Mouse (Mus musculus): ENCODE measurements around the gene Zfp383. TPM values are rescaled to one million over a fixed set of nuclear protein-coding genes. Genes with fewer than 3 reads are reported as not detected.
"Not testable (repeated sequence)": the region's sequence is repeated elsewhere in the genome, so short reads cannot be mapped to it uniquely, and the experiment has no call there.

Gene Zfp383
- polyA plus RNA-seq (2016; fragmentation: Nextera tagmentation; extraction: Ambion mirVana), result 2.1 and 3.7 TPM in 2 replicates

- Histone ChIP-seq H3K4me1 (peaks cover 12% of the 10 kb centered on the region; the same call in 1 of the 2 replicates), H3K36me3 (peaks cover 29% of the 10 kb centered on the region), H3K9me3 (no peaks in the 10 kb centered on the region), H3K4me3 (peak within 1 kb of the TSS; percentile 78), H3K27ac (peak within 1 kb of the TSS; percentile 96), H3K27me3 (ENCODE audit: insufficient read depth, poor library complexity, severe bottlenecking) (no peaks in the 10 kb centered on the region)
- WGBS, result 2% methylated on average over 33 of the region's 33 CpGs
- peak; percentile 95 for DNase-seq (ENCODE audit: low spot score)
Measured at GRCm38 (mm10) chr7:29908130-29908950, at the start of gene Zfp383. TSS of gene Zfp383 (plus strand) at chr7:29908223.

DNA sequence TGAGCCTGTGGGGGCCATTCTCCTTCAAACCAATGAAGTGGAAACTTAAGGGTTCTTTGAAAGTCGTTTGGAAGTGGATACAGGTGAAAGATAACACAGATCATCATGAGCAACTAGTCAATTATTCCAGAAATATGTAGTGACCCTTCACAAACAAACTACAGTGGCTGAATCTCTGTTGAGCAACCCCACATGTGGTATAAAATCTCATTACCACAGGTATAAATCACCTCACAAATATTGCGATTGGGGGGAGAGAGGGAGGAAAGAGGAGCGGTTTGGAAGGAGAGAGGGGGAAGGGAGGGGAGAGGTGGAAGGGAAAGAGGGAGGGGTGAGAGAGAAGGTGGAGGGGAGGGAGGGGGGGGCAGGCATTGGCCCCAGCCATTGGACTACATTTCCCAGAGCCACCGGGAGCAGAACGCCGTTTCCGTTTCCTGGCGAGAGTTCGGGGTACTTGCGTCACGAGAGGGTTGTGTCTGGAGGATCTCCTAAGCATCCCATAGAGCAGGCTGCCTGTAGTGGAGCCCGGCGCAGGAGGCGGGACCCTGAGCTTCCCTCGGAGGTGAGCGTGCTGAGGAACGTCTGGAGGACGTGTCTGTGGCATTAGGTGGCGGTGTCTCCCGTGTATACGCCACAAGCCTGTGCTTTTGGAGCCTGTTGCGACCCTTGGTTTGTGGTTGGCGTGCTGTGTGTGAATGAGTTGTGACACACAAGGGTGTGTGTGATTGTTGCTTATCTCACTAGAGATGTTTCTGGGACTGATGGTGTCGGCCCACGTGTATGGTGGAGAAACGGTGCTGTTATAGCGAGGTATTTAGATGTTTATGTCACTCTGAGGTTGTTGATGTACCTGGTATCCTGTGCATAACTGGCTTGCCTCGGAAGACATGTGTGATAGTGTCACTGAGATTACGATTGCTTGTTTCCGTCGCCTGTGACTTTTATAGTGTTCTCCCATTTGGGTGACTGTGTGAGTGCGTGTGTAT, 48.2 kb upstream of the Zfp383 start, which contains the start of gene Zfp420:
Gene Zfp420 (plus strand): TSS at position 448 of the 986 bp plus-strand sequence.
- Histone ChIP-seq H3K36me3 (peaks cover 5% of the 10 kb centered on the region), H3K4me3 (peak within 1 kb of the TSS; percentile 69), H3K27ac (peak within 1 kb of the TSS; percentile 80; the same call in 1 of the 2 replicates), H3K4me1 (no peaks in the 10 kb centered on the region), H3K27me3 (ENCODE audit: insufficient read depth, poor library complexity, severe bottlenecking) (no peaks in the 10 kb centered on the region), H3K9me3 (no peaks in the 10 kb centered on the region; the same call in 1 of the 2 replicates)
- WGBS, result 6% methylated on average over 32 of the region's 32 CpGs
- DNase-seq (ENCODE audit: low spot score), result peak; percentile 97

- no peaks in the 10 kb centered on the region for H3K27me3 ChIP-seq (ENCODE audit: insufficient read depth, poor library complexity, severe bottlenecking)
- no peaks in the 10 kb centered on the region for H3K4me1 ChIP-seq
- no peak for DNase-seq (ENCODE audit: low spot score)
- 85% methylated on average over 7 of the region's 7 CpGs for WGBS
- peaks cover 5% of the 10 kb centered on the region for H3K36me3 ChIP-seq
- no peaks in the 10 kb centered on the region; the same call in 1 of the 2 replicates for H3K9me3 ChIP-seq
- no peak overlapping the region for H3K4me3 ChIP-seq
- H3K27ac ChIP-seq, result no peak overlapping the region
Measured at GRCm38 (mm10) chr7:29861660-29862059, 46.4 kb upstream of the Zfp383 start.

GRCm38 (mm10) chr7:29874256-29874655, 33.8 kb upstream of the Zfp383 start:
- 88% methylated on average over 10 of the region's 10 CpGs for WGBS
- Histone ChIP-seq H3K9me3 (peaks cover 24% of the 10 kb centered on the region), H3K27me3 (ENCODE audit: insufficient read depth, poor library complexity, severe bottlenecking) (no peaks in the 10 kb centered on the region), H3K36me3 (peaks cover 48% of the 10 kb centered on the region), H3K4me1 (no peaks in the 10 kb centered on the region), H3K4me3 (no peak overlapping the region), H3K27ac (no peak overlapping the region)
- peak; percentile 58 for DNase-seq (ENCODE audit: low spot score)

GRCm38 (mm10) chr7:29877561-29877960, 30.5 kb upstream of the Zfp383 start:
- peak; percentile 28 for DNase-seq (ENCODE audit: low spot score)
- H3K4me3 ChIP-seq; H3K27me3 ChIP-seq (ENCODE audit: insufficient read depth, poor library complexity, severe bottlenecking); H3K27ac ChIP-seq; H3K4me1 ChIP-seq: not testable (repeated sequence)
- WGBS, result 86% methylated on average over 9 of the region's 9 CpGs
- Histone ChIP-seq H3K9me3 (peaks cover 21% of the 10 kb centered on the region), H3K36me3 (peaks cover 45% of the 10 kb centered on the region)

DNA sequence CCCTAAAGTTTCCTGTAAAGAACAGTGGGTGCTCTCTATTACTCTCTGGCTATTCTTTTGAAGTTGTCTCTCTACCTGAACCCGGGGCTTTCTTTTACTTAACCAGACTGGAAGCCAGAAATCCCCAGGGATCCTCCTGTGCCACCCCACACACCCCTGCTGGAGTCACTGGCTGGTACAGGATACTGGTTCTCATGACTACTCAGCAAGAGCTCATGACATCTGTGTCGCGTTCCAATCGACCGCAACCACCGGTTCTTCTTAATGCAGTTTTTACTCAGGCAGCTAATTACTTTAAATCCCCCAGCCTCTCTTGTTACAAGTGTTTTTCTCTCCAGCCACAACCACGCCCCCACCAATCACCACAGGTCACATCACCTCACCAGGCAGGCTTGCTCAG, 28.0 kb upstream of the Zfp383 start:
- 75% methylated on average over 7 of the region's 7 CpGs for WGBS
- Histone ChIP-seq H3K4me1 (no peaks in the 10 kb centered on the region), H3K27me3 (ENCODE audit: insufficient read depth, poor library complexity, severe bottlenecking) (no peaks in the 10 kb centered on the region), H3K9me3 (peaks cover 23% of the 10 kb centered on the region), H3K27ac (no peak overlapping the region), H3K4me3 (no peak overlapping the region), H3K36me3 (peaks cover 31% of the 10 kb centered on the region)
- peak; percentile 65 for DNase-seq (ENCODE audit: low spot score)

DNA sequence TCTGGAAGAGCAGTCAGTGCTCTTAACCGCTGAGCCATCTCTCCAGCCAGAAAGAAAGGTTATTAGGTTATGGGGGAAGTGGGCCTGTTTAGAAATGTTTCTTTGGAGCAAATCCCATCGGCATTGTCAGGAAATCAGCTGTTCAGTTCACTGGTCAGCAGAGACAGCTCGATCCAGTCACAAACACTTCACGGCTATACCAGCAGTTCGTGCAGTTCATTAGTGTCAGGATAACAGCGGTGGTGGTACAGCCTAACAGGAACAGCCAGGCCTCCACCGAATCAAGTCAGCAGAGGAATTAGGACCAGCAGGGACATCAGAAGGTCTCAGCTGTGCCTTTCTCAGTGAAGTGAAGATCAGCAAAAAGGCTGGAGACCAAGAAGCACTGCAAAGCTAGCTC, 27.1 kb upstream of the Zfp383 start:
- 86% methylated on average over 7 of the region's 7 CpGs for WGBS
- DNase-seq (ENCODE audit: low spot score), result peak; percentile 58

DNA sequence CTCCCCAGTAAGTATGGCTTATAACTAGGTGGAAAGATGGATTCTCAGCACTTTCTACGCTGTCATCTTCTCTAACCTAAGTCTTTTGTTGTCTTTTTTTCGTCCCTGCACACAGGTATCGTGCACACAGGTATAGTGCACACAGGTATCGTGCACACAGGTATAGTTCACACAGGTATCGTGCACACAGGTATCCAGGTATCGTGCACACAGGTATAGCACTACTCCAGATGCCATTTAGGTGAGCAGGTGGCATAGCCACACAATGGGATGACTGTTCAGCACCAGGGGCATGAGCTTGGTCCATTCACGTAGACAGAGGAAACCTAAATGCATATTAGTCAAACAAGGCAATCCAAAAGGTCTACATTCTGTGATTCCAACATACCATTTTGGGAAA, 17.5 kb upstream of the Zfp383 start:
- no peaks in the 10 kb centered on the region for H3K4me1 ChIP-seq
- H3K27ac ChIP-seq, result no peak overlapping the region
- no peak overlapping the region for H3K4me3 ChIP-seq
- H3K27me3 ChIP-seq (ENCODE audit: insufficient read depth, poor library complexity, severe bottlenecking), result no peaks in the 10 kb centered on the region
- 95% methylated on average over 7 of the region's 7 CpGs for WGBS
- peak; percentile 13 for DNase-seq (ENCODE audit: low spot score)
- peaks cover 42% of the 10 kb centered on the region for H3K9me3 ChIP-seq
- H3K36me3 ChIP-seq, result peaks cover 53% of the 10 kb centered on the region

More for the DNA sequence above, 27.1 kb upstream of the Zfp383 start:
- H3K27ac ChIP-seq, result no peak overlapping the region
- H3K36me3 ChIP-seq, result peaks cover 22% of the 10 kb centered on the region
- peaks cover 16% of the 10 kb centered on the region for H3K9me3 ChIP-seq
- H3K4me3 ChIP-seq, result no peak overlapping the region
- no peaks in the 10 kb centered on the region for H3K27me3 ChIP-seq (ENCODE audit: insufficient read depth, poor library complexity, severe bottlenecking)
- no peaks in the 10 kb centered on the region for H3K4me1 ChIP-seq

DNA sequence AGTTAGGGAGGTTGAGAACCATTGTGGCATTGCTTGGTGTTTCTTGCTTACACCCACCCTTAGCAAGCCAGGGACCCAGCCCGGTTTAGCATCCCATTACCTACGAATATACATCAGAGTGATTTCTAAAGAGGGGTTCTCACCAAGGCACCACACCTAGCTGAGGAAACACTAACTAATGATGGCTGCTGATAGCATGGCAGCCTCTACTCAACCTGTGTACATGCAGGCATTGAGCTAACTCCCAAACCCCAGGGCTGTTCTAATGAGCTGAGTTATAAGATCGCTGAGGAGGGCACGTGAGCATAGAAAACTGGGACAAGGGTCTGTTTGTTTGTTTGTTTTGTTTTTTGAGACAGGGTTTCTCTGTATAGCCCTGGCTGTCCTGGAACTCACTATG, 15.3 kb upstream of the Zfp383 start:
- no peak overlapping the region for H3K27ac ChIP-seq
- peaks cover 29% of the 10 kb centered on the region for H3K9me3 ChIP-seq
- H3K4me1 ChIP-seq, result no peaks in the 10 kb centered on the region
- H3K27me3 ChIP-seq (ENCODE audit: insufficient read depth, poor library complexity, severe bottlenecking), result no peaks in the 10 kb centered on the region
- peaks cover 74% of the 10 kb centered on the region for H3K36me3 ChIP-seq
- DNase-seq (ENCODE audit: low spot score), result peak; percentile 67
- 98% methylated on average over 4 of the region's 4 CpGs for WGBS
- H3K4me3 ChIP-seq, result no peak overlapping the region

- 94% methylated on average over 3 of the region's 4 CpGs for WGBS
- peaks cover 88% of the 10 kb centered on the region for H3K36me3 ChIP-seq
Measured at GRCm38 (mm10) chr7:29898351-29898750, 9.7 kb upstream of the Zfp383 start.

GRCm38 (mm10) chr7:29904101-29904500, 3.9 kb upstream of the Zfp383 start:
- Histone ChIP-seq H3K4me1 (peaks cover 4% of the 10 kb centered on the region; the same call in 1 of the 2 replicates), H3K27me3 (ENCODE audit: insufficient read depth, poor library complexity, severe bottlenecking) (no peaks in the 10 kb centered on the region), H3K27ac (no peak overlapping the region), H3K9me3 (no peaks in the 10 kb centered on the region), H3K36me3 (peaks cover 38% of the 10 kb centered on the region), H3K4me3 (no peak overlapping the region)
- 87% methylated on average over 4 of the region's 4 CpGs for WGBS
- DNase-seq (ENCODE audit: low spot score), result no peak

More at GRCm38 (mm10) chr7:29898351-29898750, 9.7 kb upstream of the Zfp383 start:
- no peaks in the 10 kb centered on the region for H3K27me3 ChIP-seq (ENCODE audit: insufficient read depth, poor library complexity, severe bottlenecking)
- no peaks in the 10 kb centered on the region for H3K4me1 ChIP-seq
- H3K9me3 ChIP-seq, result peaks cover 23% of the 10 kb centered on the region
- DNase-seq (ENCODE audit: low spot score), result peak; percentile 48
- no peak overlapping the region for H3K4me3 ChIP-seq
- no peak overlapping the region for H3K27ac ChIP-seq

- Histone ChIP-seq H3K36me3 (peaks cover 21% of the 10 kb centered on the region), H3K4me1 (peaks cover 12% of the 10 kb centered on the region; the same call in 1 of the 2 replicates), H3K4me3 (peak within 1 kb of the TSS; percentile 71), H3K27me3 (ENCODE audit: insufficient read depth, poor library complexity, severe bottlenecking) (no peaks in the 10 kb centered on the region), H3K9me3 (no peaks in the 10 kb centered on the region), H3K27ac (peak within 1 kb of the TSS; percentile 96)
- WGBS, result under 1% methylated on average over 22 of the region's 22 CpGs
- peak; percentile 92 for DNase-seq (ENCODE audit: low spot score)
Measured at GRCm38 (mm10) chr7:29905966-29906681, 1.9 kb upstream of the Zfp383 start, which contains the start of gene Zfp27. TSS of gene Zfp27 (minus strand) at chr7:29906572.

Data from heart, embryonic 10.5 days (tissue).